Mouse (Mus musculus): ENCODE data around the gene Pik3r3. TPM values are rescaled to one million over a fixed set of nuclear protein-coding genes. Genes with fewer than 3 reads are reported as not detected.
"Not testable (repeated sequence)": the region's sequence is repeated elsewhere in the genome, so short reads cannot be mapped to it uniquely, and the experiment has no call there.

The Pik3r3 gene
- polyA plus RNA-seq, 1 experiment from 2014 or later: 15.5 TPM

DNA sequence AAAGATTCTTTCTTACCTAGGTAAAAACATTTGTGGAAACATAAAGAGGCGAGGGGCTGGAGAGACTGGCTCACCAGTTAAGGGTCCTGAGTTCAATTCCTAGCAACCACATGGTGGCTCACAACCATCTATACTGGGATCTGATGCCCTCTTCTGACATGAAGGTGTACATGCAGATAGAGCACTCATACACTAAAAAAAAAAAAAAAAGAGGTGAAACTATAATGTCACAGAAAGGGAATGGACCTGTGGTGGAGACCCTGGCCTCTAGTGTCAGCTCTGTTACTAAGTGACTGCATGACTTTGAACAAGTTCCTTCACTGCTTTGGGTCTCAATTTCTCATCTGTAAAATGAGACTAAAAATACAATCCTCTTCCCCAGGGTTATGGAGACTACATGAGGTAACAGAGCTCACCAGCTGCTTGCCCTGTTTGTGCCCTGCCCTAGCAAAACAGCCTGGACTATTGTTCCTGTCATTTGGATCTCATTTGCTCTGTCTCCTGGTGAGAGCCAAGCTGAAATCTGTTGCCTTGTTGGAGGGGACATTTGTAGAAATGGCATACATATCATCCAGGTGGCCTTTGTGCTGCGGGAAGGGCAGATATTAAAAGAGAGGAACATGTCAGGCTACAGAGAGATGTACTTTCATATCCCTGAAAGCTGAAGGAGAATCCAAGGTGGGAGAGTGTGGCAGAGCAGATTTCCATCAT, 5.4 kb upstream of the Pik3r3 start:
- Histone ChIP-seq H3K9me3 (ENCODE audit: control insufficient read depth, low read length) (no peaks in the 10 kb centered on the region), H3K9ac (ENCODE audit: low read depth, low read length) (no peak overlapping the region), H3K27me3 (replicated peaks; ENCODE audit: control insufficient read depth, insufficient read depth, low read length) (no peaks in the 10 kb centered on the region), H3K4me1 (ENCODE audit: control insufficient read depth, insufficient read depth, low read length) (no peaks in the 10 kb centered on the region), H3K36me3 (ENCODE audit: control insufficient read depth, insufficient read depth, low read length) (no peaks in the 10 kb centered on the region), H3K27ac (replicated peaks; ENCODE audit: low read depth, low read length) (no peak overlapping the region), H3K4me3 (ENCODE audit: low read depth, low read length) (no peak overlapping the region), H3K4me2 (ENCODE audit: low read depth, low read length) (no peak overlapping the region)
- no peak for ATAC-seq (ENCODE audit: low read depth)
- 85% methylated on average over 2 of the region's 2 CpGs for WGBS
- no peak for DNase-seq (ENCODE audit: low spot score)

DNA sequence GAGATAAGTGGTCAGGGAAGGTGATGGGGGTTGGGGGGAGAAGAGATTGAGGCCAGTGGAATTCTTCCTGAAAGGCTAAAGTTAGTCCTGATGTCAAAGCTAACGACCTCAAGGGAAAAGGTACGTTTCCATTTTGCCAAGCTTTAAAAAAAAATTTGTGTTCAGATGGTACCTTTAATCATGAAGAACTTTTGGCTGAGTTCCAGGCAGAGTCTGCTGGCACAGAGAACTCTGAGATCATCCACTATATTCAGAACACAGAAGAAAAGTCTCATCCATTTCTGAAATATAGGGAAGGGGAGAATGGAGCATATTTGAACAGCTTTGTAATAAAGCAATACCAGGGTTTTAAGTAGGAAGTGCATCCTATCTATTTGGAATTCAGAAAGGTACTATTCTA, 4.4 kb upstream of the Pik3r3 start:
- no peaks in the 10 kb centered on the region for H3K9me3 ChIP-seq (ENCODE audit: control insufficient read depth, low read length)
- no peaks in the 10 kb centered on the region for H3K36me3 ChIP-seq (ENCODE audit: control insufficient read depth, insufficient read depth, low read length)
- H3K4me3 ChIP-seq (ENCODE audit: low read depth, low read length): no peak overlapping the region
- no peak overlapping the region for H3K27ac ChIP-seq (replicated peaks; ENCODE audit: low read depth, low read length)
- H3K9ac ChIP-seq (ENCODE audit: low read depth, low read length): no peak overlapping the region
- no peak for ATAC-seq (ENCODE audit: low read depth)
- H3K4me1 ChIP-seq (ENCODE audit: control insufficient read depth, insufficient read depth, low read length): no peaks in the 10 kb centered on the region
- 28% methylated on average over 2 of the region's 2 CpGs for WGBS
- H3K27me3 ChIP-seq (replicated peaks; ENCODE audit: control insufficient read depth, insufficient read depth, low read length): no peaks in the 10 kb centered on the region
- DNase-seq (ENCODE audit: low spot score): peak; percentile 45
- no peak overlapping the region for H3K4me2 ChIP-seq (ENCODE audit: low read depth, low read length)

DNA sequence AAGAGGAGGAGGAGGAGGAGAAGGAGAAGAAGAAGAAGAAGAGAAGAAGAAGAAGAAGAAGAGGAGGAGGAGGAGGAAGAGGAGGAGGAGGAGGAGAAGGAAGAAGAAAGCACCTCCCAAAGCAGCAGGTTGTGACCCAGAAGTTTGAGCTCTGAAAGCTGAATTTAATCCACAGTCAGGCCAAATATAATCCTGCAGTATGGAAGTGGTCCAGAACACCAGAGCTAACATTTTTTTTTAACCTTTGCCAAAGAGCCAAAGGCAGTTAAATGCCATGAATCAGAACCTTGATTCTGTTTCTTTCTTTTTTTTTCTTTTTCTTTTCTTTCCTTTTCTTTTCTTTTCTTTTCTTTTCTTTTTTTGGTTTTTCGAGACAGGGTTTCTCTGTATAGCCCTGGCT, 3.8 kb upstream of the Pik3r3 start:
- H3K4me3 ChIP-seq (ENCODE audit: low read depth, low read length); H3K36me3 ChIP-seq (ENCODE audit: control insufficient read depth, insufficient read depth, low read length); H3K9ac ChIP-seq (ENCODE audit: low read depth, low read length); ATAC-seq (ENCODE audit: low read depth); H3K9me3 ChIP-seq (ENCODE audit: control insufficient read depth, low read length); DNase-seq (ENCODE audit: low spot score); H3K27me3 ChIP-seq (replicated peaks; ENCODE audit: control insufficient read depth, insufficient read depth, low read length); H3K4me1 ChIP-seq (ENCODE audit: control insufficient read depth, insufficient read depth, low read length); H3K27ac ChIP-seq (replicated peaks; ENCODE audit: low read depth, low read length); H3K4me2 ChIP-seq (ENCODE audit: low read depth, low read length): not testable (repeated sequence)
- 88% methylated on average over 1 of the region's 1 CpGs for WGBS

DNA sequence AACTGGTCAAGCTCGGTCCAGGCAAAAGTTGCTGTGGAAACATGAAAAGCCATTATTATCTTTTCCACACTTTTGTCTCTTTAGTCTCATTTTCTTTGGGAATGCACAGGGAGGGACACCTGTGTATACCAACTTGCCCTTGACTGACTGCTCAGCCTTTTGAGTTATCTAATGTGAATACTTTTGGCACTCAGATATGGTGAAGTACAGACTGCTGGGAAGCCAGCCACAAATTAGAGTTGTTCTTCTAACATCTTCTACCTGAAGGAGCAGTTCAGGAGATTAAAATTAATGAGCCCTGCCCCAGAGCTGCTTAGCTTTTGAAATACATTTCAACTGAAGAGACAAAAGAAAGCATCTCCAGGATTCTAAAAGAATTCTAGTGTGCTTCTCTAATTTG, 2.4 kb upstream of the Pik3r3 start:
- WGBS: 72% methylated on average over 1 of the region's 1 CpGs
- Histone ChIP-seq H3K27ac (replicated peaks; ENCODE audit: low read depth, low read length) (no peak overlapping the region), H3K27me3 (replicated peaks; ENCODE audit: control insufficient read depth, insufficient read depth, low read length) (no peaks in the 10 kb centered on the region), H3K4me3 (ENCODE audit: low read depth, low read length) (no peak overlapping the region), H3K36me3 (ENCODE audit: control insufficient read depth, insufficient read depth, low read length) (no peaks in the 10 kb centered on the region), H3K4me2 (ENCODE audit: low read depth, low read length) (no peak overlapping the region), H3K9ac (ENCODE audit: low read depth, low read length) (no peak overlapping the region), H3K9me3 (ENCODE audit: control insufficient read depth, low read length) (no peaks in the 10 kb centered on the region), H3K4me1 (ENCODE audit: control insufficient read depth, insufficient read depth, low read length) (peaks cover 3% of the 10 kb centered on the region; the same call in 1 of the 2 replicates)
- DNase-seq (ENCODE audit: low spot score) (no peak), ATAC-seq (ENCODE audit: low read depth) (no peak)

DNA sequence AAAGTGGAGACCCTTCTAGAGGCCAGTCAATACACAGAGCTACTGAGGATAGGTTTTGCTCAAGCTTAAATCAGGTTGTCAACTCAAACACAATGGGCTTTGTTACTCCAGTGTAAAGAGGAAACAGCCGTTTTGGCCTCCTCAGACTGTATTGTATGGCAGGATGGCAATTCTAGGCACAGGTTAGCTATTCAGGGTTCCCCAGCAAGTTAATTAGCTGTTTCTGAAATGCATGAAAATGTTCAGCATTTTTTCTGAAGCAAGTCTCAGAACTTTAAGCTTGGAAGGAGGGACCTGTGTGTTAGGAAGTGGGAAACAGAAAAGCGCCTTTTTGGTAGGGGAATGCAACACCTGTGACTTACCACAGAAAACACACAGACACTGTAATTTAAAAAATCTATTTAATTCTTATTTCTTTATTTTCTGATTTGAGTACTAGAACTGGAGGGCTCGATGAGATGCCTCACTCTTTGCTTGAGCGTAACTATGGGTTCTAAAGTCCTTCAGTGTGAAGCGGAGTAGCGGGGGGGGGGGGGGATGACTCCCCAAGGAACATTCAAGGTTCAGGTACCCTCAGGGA, 1.3 kb upstream of the Pik3r3 start:
- H3K4me3 ChIP-seq (ENCODE audit: low read depth, low read length): peak overlapping the region; percentile 67
- 4% methylated on average over 6 of the region's 6 CpGs for WGBS
- H3K4me2 ChIP-seq (ENCODE audit: low read depth, low read length): peak overlapping the region; percentile 74
- no peaks in the 10 kb centered on the region for H3K27me3 ChIP-seq (replicated peaks; ENCODE audit: control insufficient read depth, insufficient read depth, low read length)
- H3K9ac ChIP-seq (ENCODE audit: low read depth, low read length): peak overlapping the region; percentile 84
- DNase-seq (ENCODE audit: low spot score) (peak; percentile 47), ATAC-seq (ENCODE audit: low read depth) (no peak)
- H3K36me3 ChIP-seq (ENCODE audit: control insufficient read depth, insufficient read depth, low read length): no peaks in the 10 kb centered on the region
- peaks cover 3% of the 10 kb centered on the region; the same call in 1 of the 2 replicates for H3K4me1 ChIP-seq (ENCODE audit: control insufficient read depth, insufficient read depth, low read length)
- no peaks in the 10 kb centered on the region for H3K9me3 ChIP-seq (ENCODE audit: control insufficient read depth, low read length)
- peak overlapping the region; percentile 99 for H3K27ac ChIP-seq (replicated peaks; ENCODE audit: low read depth, low read length)

DNA sequence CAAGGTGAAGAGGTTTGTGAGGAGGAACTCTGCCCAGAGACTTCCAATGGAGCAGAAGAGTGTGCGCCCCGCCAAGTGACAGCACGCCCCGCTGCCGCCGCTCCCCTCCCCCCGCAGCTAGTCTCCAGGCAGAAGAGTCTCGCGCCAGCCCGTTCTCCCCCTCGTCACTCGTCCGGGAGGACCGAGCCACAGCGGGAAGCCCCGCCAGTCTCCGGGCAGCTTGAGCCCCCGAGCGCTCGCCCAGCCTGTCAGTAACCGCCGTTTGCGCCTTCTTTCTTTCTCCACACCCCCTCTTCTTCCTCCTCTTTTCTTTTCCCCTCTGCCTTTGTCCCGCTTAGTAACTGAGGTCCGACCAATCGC, 658 bp upstream of the Pik3r3 start:
- DNase-seq (ENCODE audit: low spot score) (no peak), ATAC-seq (ENCODE audit: low read depth) (peak; percentile 53)
- Histone ChIP-seq H3K27ac (replicated peaks; ENCODE audit: low read depth, low read length) (peak overlapping the region; percentile 99), H3K36me3 (ENCODE audit: control insufficient read depth, insufficient read depth, low read length) (no peaks in the 10 kb centered on the region), H3K9me3 (ENCODE audit: control insufficient read depth, low read length) (no peaks in the 10 kb centered on the region), H3K4me3 (ENCODE audit: low read depth, low read length) (peak overlapping the region; percentile 67), H3K27me3 (replicated peaks; ENCODE audit: control insufficient read depth, insufficient read depth, low read length) (no peaks in the 10 kb centered on the region), H3K4me1 (ENCODE audit: control insufficient read depth, insufficient read depth, low read length) (peaks cover 3% of the 10 kb centered on the region; the same call in 1 of the 2 replicates), H3K4me2 (ENCODE audit: low read depth, low read length) (peak overlapping the region; percentile 74), H3K9ac (ENCODE audit: low read depth, low read length) (peak overlapping the region; percentile 84)
- WGBS: 1% methylated on average over 18 of the region's 26 CpGs

DNA sequence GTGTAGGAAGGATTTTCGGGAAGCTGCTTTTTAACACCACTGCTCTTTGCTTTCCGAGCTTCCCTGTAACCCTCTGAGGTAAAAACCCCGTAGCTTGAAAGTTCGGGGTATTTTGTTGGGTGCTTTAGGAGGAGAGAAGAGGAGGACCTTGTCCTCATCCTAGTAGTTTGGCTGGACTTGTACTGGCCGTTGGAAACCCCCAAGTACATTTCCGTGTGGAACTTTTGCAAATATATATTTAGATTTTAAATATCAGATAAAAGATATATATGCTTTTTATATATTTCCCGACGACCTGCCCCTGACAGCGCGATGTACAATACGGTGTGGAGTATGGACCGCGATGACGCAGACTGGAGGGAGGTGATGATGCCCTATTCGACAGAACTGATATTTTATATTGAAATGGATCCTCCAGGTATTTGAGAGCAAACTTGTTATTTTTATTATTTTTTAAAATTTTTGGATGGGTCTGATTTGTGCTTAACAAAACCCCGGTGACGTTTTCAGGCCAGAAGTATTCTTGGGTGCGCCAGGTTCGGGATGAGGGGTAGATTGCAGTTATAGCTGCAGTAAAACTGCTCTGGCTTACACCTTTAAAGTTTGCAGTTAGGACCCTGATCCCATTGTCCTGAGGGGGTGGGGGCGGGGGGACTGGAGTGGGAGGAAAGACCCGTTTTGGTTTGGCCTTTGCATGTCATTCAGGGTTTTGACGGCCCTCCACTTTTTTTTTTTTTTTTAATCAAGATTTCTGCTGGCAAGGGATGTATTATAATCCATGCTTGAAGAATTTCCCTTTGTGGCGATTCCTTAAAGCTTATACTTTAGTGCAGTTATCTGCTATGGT, 801 bp downstream of the Pik3r3 start:
- Histone ChIP-seq H3K27ac (replicated peaks; ENCODE audit: low read depth, low read length) (peak overlapping the region; percentile 99), H3K27me3 (replicated peaks; ENCODE audit: control insufficient read depth, insufficient read depth, low read length) (no peaks in the 10 kb centered on the region), H3K4me2 (ENCODE audit: low read depth, low read length) (peak overlapping the region; percentile 76), H3K4me3 (ENCODE audit: low read depth, low read length) (peak overlapping the region; percentile 67), H3K9ac (ENCODE audit: low read depth, low read length) (peak overlapping the region; percentile 92), H3K9me3 (ENCODE audit: control insufficient read depth, low read length) (no peaks in the 10 kb centered on the region), H3K36me3 (ENCODE audit: control insufficient read depth, insufficient read depth, low read length) (no peaks in the 10 kb centered on the region), H3K4me1 (ENCODE audit: control insufficient read depth, insufficient read depth, low read length) (peaks cover 3% of the 10 kb centered on the region; the same call in 1 of the 2 replicates)
- ATAC-seq (ENCODE audit: low read depth) (no peak), DNase-seq (ENCODE audit: low spot score) (peak; percentile 34)
- under 1% methylated on average over 23 of the region's 23 CpGs for WGBS

DNA sequence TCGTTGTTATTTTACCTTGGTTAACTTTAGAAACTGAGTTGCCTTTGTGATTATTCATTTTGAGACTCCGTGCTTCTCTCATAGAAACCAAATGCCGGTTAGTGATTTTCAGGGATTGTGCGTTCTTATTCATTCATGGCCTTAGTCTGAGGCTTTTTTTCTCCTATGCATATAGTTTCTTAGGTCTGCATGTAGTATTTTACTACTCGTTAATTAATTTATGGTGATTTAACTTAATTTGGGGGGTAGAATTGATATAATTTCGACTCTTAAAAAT, 1.4 kb downstream of the Pik3r3 start:
- H3K4me3 ChIP-seq (ENCODE audit: low read depth, low read length): peak overlapping the region; percentile 67
- ATAC-seq (ENCODE audit: low read depth): no peak
- no peaks in the 10 kb centered on the region for H3K36me3 ChIP-seq (ENCODE audit: control insufficient read depth, insufficient read depth, low read length)
- H3K27me3 ChIP-seq (replicated peaks; ENCODE audit: control insufficient read depth, insufficient read depth, low read length): no peaks in the 10 kb centered on the region
- H3K9ac ChIP-seq (ENCODE audit: low read depth, low read length): peak overlapping the region; percentile 92
- DNase-seq (ENCODE audit: low spot score): no peak
- H3K4me2 ChIP-seq (ENCODE audit: low read depth, low read length): peak overlapping the region; percentile 76
- H3K4me1 ChIP-seq (ENCODE audit: control insufficient read depth, insufficient read depth, low read length): peaks cover 3% of the 10 kb centered on the region; the same call in 1 of the 2 replicates
- peak overlapping the region; percentile 99 for H3K27ac ChIP-seq (replicated peaks; ENCODE audit: low read depth, low read length)
- 5% methylated on average over 6 of the region's 6 CpGs for WGBS
- H3K9me3 ChIP-seq (ENCODE audit: control insufficient read depth, low read length): no peaks in the 10 kb centered on the region

All from embryonic facial prominence, embryonic 14.5 days (tissue).